Mouse (Mus musculus) neural tube, embryonic 15.5 days (tissue): ENCODE data around the gene Tmem59l. TPM values are rescaled to one million over a fixed set of nuclear protein-coding genes. Genes with fewer than 3 reads are reported as not detected.

ENCODE experiments used
- ATAC-seq: fragments of 200-750 bp; cut with Nextera tagmentation; 2 replicates; pipeline ENCODE4 v1.8.0; 2017; ENCODE audit warnings: mild to moderate bottlenecking, moderate TSS enrichment, moderate library complexity; ENCODE audit not compliant: low FRiP score
- H3K27ac ChIP-seq: fragments of 300-500 bp; sonication (generic); replicated peaks from 2 replicates; pipeline ENCODE4 v1.5.1; 2015; ENCODE audit warnings: mild to moderate bottlenecking, inconsistent platforms
- H3K27me3 ChIP-seq: fragments of 300-500 bp; sonication (generic); replicated peaks from 2 replicates; pipeline ENCODE4 v1.6.1; 2015; ENCODE audit warnings: inconsistent platforms
- H3K36me3 ChIP-seq: fragments of 300-500 bp; sonication (generic); 2 replicates; pipeline ENCODE4 v1.6.1; 2015; ENCODE audit warnings: inconsistent platforms
- H3K4me1 ChIP-seq: fragments of 300-500 bp; sonication (generic); 2 replicates; pipeline ENCODE4 v1.6.1; 2015; ENCODE audit warnings: inconsistent platforms
- H3K4me2 ChIP-seq: fragments of 300-500 bp; sonication (generic); 2 replicates; pipeline ENCODE4 v1.6.1; 2015; ENCODE audit warnings: inconsistent platforms, mild to moderate bottlenecking, moderate library complexity
- H3K4me3 ChIP-seq: fragments of 300-500 bp; sonication (generic); replicated peaks from 2 replicates; pipeline ENCODE4 v1.5.1; 2015; ENCODE audit warnings: mild to moderate bottlenecking, inconsistent platforms
- H3K9ac ChIP-seq: fragments of 300-500 bp; sonication (generic); replicated peaks from 2 replicates; pipeline ENCODE4 v1.6.1; 2015; ENCODE audit warnings: mild to moderate bottlenecking, inconsistent platforms
- H3K9me3 ChIP-seq: fragments of 300-500 bp; sonication (generic); replicated peaks from 2 replicates; pipeline ENCODE4 v1.6.1; 2016; ENCODE audit warnings: inconsistent platforms
- WGBS: fragments of 180-500 bp; shearing (Covaris S2); methylation state at CpG from one replicate; pipeline ENCODE4 v1.1.7; 2015; ENCODE audit warnings: mixed read lengths; 5-methylcytosine and 5-hydroxymethylcytosine counted together
- polyA plus RNA-seq: library from polyadenylated mRNA; unstranded; fragments of >200 nt; fragmentation: Nextera tagmentation; extraction: Ambion mirVana; gene quantifications from 2 replicates; pipeline ENCODE4 v1.2.1, GENCODE M21; 2015

Gene Tmem59l
- polyA plus RNA-seq, 1 experiment from 2014 or later = 188 TPM

DNA sequence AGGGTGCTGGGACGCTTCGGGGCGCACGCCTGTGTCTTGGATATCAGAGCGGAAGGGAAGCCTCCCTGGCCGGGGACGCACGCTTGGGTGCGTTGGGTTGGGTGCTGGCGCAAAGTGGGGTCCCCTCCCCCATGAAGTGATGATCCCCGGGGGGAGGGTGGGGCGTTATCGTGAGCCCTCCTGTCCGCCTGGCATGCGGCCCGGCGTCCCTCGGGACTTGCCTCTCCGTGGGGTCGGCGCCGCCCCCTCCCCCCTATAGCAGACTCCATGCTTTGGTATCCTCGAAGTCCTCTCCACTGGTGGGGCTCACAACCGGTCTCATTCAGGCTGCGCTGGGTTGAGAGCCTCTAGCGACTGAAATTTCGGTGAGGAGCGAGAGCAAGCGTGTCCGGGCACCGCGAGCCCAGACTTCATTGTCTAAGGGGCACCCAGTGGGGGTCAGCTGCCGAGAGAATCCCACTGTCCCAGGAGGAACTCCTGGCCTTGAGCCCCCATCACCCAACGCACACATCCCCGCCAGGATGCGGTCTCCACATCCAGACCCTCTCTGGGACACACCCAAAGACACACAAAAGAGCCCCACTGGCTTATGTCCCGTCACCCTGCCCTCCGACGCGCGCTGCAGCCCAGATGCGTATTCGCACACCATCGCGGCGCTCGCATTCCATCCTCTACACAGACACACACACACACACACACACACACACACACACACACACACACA lies 6.7 kb upstream of the Tmem59l start:
- Histone ChIP-seq H3K4me2 (peak overlapping the region; percentile 63), H3K27ac (no peak overlapping the region), H3K27me3 (peaks cover 99% of the 10 kb centered on the region), H3K36me3 (no peaks in the 10 kb centered on the region), H3K4me3 (peak overlapping the region; percentile 35), H3K4me1 (peaks cover 52% of the 10 kb centered on the region), H3K9me3 (no peaks in the 10 kb centered on the region), H3K9ac (0 out of 2 replicates have a peak overlapping the region, but pooled peaks have one; percentile 17)
- ATAC-seq = no peak
- 1% methylated on average over 44 of the region's 47 CpGs for WGBS

DNA sequence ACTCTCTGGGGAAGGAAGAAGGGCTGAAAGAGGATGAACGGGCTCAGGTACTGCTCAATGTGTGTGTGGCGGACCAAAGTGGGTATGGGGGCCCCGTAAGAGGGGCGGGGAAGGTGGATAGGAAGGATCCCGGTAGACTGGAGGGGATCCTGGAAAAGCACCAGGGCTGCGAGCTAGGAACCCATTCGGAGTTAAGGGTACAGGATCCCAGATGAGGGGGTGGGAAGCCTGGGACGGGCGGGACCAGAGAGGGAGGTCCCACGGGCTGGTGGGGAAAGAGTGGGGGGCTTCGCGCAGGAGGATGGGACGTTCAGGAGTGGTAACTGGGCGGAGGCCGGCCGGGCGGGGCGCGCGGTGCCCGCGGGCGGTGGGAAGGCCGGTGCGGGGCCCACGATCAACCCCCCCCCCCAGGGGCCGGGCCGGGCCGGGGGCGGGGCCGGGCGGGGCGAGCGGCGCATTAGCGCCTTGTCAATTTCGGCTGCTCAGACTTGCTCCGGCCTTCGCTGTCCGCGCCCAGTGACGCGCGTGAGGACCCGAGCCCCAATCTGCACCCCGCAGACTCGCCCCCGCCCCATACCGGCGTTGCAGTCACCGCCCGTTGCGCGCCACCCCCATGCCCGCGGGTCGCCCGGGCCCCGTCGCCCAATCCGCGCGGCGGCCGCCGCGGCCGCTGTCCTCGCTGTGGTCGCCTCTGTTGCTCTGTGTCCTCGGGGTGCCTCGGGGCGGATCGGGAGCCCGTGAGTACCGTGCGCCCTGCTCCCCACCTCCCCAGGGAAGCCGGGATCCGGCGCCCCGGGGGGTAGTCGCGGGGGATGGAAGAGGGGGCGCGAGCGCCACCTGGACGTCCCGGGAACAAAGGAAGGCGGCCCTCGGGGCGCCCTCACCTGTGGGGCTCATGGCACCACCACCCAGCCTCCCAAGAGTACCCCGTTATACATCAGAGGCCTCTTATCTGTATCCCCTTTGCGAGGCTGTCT lies 5.8 kb upstream of the Tmem59l start, which contains the start of gene Crlf1:
TSS of gene Crlf1 (plus strand) at position 495 of the 977 bp plus-strand sequence.
- peak within 1 kb of the TSS; percentile 26 for H3K9ac ChIP-seq
- H3K9me3 ChIP-seq = no peaks in the 10 kb centered on the region
- H3K4me2 ChIP-seq = peak within 1 kb of the TSS; percentile 63
- peak within 1 kb of the TSS; percentile 35 for H3K4me3 ChIP-seq
- H3K27ac ChIP-seq = no peak within 1 kb of the TSS
- peaks cover 99% of the 10 kb centered on the region for H3K27me3 ChIP-seq
- H3K4me1 ChIP-seq = peaks cover 61% of the 10 kb centered on the region
- no peak for ATAC-seq
- under 1% methylated on average over 55 of the region's 93 CpGs for whole genome bisulfite sequencing
- no peaks in the 10 kb centered on the region for H3K36me3 ChIP-seq

DNA sequence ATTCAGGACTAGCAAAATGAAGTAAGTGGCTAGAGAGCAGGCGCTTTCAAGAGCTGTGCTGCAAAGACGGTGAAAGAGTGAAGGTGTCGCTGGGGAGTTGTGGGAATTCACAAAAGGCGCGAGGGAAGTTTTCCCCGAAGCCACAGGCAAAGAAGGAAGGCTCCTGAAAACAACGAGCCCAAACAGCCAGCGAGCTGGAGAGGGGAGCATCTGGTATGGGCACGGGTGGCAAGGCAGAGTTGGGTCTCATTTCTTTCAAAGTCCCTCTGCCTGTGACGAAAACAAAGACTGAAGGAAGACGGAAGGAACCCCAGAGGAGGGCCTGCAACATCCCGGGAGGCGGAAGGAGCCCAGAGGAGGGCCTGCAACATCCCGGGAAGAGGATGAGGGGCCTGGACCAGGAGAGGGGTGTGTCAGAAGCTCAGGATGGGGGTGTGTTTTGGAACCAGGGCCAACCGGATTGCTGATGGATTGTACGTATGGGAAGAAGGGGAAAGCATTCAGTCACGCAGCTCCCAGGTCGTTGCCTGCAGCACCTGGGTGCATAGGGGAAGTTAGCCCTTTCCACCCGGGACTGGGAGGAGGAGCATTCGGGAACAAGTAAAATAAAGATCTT lies 3.8 kb upstream of the Tmem59l start:
- Histone ChIP-seq H3K4me2 (no peak overlapping the region), H3K4me3 (no peak overlapping the region), H3K4me1 (peaks cover 76% of the 10 kb centered on the region), H3K27ac (no peak overlapping the region), H3K27me3 (peaks cover 93% of the 10 kb centered on the region), H3K36me3 (no peaks in the 10 kb centered on the region), H3K9me3 (no peaks in the 10 kb centered on the region), H3K9ac (no peak overlapping the region)
- ATAC-seq = no peak
- WGBS = 1% methylated on average over 20 of the region's 20 CpGs

DNA sequence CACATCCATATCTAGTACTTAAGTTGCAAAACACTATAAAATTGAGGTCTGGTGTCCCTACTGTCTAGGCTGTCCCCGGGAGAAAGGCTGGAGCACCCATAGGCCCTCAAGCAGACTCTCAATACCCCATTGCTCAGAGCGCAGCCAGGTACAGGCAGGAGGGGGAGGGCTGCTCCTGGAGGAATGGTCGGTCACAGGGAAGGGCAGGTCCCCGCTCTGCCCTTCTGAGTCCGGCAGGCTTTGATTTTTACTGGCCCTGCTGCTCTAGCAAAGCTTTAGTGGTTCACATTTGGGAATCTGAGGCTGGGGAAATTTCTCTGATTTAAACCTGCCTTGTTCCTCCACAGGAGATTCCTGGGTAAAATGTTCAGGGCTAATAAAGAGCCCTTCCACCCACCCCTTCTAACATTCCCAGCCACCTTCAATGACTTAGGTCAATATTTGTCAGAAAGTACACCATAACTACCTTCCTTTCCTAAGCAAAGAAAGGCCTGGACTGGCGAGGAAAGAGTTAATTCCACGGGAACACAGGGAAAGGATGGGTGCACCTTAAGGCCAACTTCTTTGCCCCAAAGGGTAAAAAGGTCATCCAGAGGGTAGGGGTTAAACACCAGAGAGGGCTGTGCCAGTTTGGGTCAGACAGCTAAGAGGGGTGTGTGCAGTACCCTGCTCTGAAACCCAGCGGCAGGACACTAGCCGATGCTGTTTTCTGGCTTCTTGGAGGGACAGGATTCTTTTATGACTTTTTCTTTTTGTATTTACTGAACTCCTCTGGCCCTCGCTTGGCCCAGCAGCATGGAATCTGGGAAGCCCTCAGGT lies 3.1 kb upstream of the Tmem59l start:
- H3K4me1 ChIP-seq = peaks cover 73% of the 10 kb centered on the region
- ATAC-seq = no peak
- 11% methylated on average over 10 of the region's 10 CpGs for WGBS
- H3K27me3 ChIP-seq = peaks cover 93% of the 10 kb centered on the region
- H3K36me3 ChIP-seq = no peaks in the 10 kb centered on the region; the same call in 1 of the 2 replicates
- H3K27ac ChIP-seq = no peak overlapping the region
- no peak overlapping the region for H3K9ac ChIP-seq
- H3K9me3 ChIP-seq = no peaks in the 10 kb centered on the region
- H3K4me3 ChIP-seq = no peak overlapping the region
- H3K4me2 ChIP-seq = no peak overlapping the region

DNA sequence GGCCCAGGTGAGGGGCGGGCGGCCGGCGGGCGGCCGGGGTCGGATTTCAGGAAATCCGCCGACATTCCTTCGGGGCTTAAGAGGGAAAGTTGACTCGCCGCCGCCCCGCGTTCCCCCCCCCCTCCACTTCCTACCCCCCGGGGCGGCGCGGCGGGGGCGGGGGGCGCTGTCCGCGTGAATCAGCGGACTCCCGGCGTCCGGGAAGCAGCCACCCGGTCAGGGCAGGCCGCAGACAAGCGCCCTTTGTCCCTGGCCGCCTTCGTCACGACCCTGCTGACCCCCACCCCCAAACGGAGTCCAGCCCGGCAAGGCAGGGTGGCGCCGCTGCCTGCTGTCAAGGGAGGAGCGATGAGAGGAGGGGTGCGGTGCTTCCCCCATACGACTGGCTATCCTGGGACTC lies 2.4 kb upstream of the Tmem59l start:
- Histone ChIP-seq H3K4me2 (peak overlapping the region; percentile 45), H3K9ac (no peak overlapping the region), H3K27ac (no peak overlapping the region), H3K4me1 (peaks cover 67% of the 10 kb centered on the region), H3K27me3 (peaks cover 93% of the 10 kb centered on the region), H3K9me3 (no peaks in the 10 kb centered on the region), H3K36me3 (no peaks in the 10 kb centered on the region; the same call in 1 of the 2 replicates), H3K4me3 (peak overlapping the region; percentile 17; the same call in 1 of the 2 replicates)
- under 1% methylated on average over 24 of the region's 41 CpGs for WGBS
- no peak for ATAC-seq

- Histone ChIP-seq H3K4me3 (peak overlapping the region; percentile 27; the same call in 1 of the 2 replicates), H3K27me3 (peaks cover 93% of the 10 kb centered on the region), H3K4me2 (peak overlapping the region; percentile 71), H3K9me3 (no peaks in the 10 kb centered on the region), H3K27ac (no peak overlapping the region), H3K4me1 (peaks cover 61% of the 10 kb centered on the region), H3K9ac (no peak overlapping the region), H3K36me3 (peaks cover 5% of the 10 kb centered on the region; the same call in 1 of the 2 replicates)
- ATAC-seq = no peak
- whole genome bisulfite sequencing = 1% methylated on average over 14 of the region's 14 CpGs
Observed at GRCm38 (mm10) chr8:70488931-70489470, 1.8 kb upstream of the Tmem59l start.

GRCm38 (mm10) chr8:70487993-70488796 lies 1.0 kb upstream of the Tmem59l start:
- peaks cover 90% of the 10 kb centered on the region for H3K27me3 ChIP-seq
- H3K9ac ChIP-seq = peak overlapping the region; percentile 23; the same call in 1 of the 2 replicates
- peaks cover 53% of the 10 kb centered on the region for H3K4me1 ChIP-seq
- no peak overlapping the region for H3K27ac ChIP-seq
- no peaks in the 10 kb centered on the region for H3K9me3 ChIP-seq
- peak overlapping the region; percentile 27 for H3K4me3 ChIP-seq
- H3K4me2 ChIP-seq = peak overlapping the region; percentile 71
- no peak for ATAC-seq
- WGBS = 4% methylated on average over 55 of the region's 55 CpGs
- peaks cover 8% of the 10 kb centered on the region; the same call in 1 of the 2 replicates for H3K36me3 ChIP-seq

DNA sequence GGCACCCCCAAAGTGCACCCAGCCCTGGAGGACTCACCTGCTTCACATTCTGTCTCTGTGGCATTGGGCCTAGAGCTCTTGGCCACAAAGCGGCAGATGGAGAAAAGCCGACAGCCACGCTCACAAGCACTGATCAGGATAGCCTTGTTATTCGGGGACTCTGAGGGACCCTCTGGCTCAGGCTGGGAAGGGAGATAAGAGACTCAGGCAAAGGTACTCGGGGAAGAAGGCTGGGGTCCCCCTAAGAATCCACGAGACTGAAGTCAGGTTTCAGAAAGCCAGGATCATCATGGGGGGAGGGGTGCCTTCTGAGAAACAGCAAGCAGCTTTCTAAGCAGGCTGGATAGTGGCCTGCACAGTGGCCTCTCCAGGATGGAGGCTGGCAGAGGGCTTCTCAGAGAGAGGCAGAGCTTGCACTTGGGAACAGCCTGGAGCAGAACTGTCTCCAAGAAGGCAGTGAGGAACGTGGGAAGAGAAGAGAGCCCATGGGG lies 922 bp downstream of the Tmem59l start:
- Histone ChIP-seq H3K27me3 (peaks cover 73% of the 10 kb centered on the region), H3K9ac (peak overlapping the region; percentile 77), H3K9me3 (no peaks in the 10 kb centered on the region), H3K4me2 (peak overlapping the region; percentile 71), H3K4me3 (peak overlapping the region; percentile 66), H3K4me1 (peaks cover 37% of the 10 kb centered on the region), H3K27ac (no peak overlapping the region), H3K36me3 (peaks cover 8% of the 10 kb centered on the region; the same call in 1 of the 2 replicates)
- no peak; the same call in 1 of the 2 replicates for ATAC-seq
- 58% methylated on average over 7 of the region's 7 CpGs for WGBS

DNA sequence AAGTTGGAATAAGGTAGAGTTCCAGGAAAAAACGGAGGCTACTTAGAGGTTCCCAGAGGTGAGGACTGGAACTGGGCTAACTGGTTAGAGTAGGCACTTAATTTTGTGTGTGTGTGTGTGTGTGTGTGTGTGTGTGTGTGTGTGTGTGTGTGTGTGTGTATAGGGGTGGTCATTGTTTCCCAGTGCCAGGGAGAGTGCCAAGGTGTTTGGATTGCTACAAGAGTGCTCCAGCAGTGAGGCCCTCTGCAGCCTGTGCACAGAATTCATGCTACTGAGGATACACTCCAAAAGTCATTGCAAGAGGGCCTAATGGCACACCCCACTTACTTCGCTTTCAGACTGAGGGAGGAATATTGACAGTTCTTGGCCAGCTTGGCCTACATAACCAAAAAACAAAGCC lies 4.2 kb downstream of the Tmem59l start:
- Histone ChIP-seq H3K9me3 (no peaks in the 10 kb centered on the region), H3K4me2 (no peak overlapping the region), H3K27ac (no peak overlapping the region), H3K4me1 (peaks cover 19% of the 10 kb centered on the region), H3K36me3 (peaks cover 8% of the 10 kb centered on the region; the same call in 1 of the 2 replicates), H3K27me3 (peaks cover 47% of the 10 kb centered on the region), H3K9ac (no peak overlapping the region), H3K4me3 (no peak overlapping the region)
- WGBS = 71% methylated on average over 2 of the region's 2 CpGs
- ATAC-seq = no peak

DNA sequence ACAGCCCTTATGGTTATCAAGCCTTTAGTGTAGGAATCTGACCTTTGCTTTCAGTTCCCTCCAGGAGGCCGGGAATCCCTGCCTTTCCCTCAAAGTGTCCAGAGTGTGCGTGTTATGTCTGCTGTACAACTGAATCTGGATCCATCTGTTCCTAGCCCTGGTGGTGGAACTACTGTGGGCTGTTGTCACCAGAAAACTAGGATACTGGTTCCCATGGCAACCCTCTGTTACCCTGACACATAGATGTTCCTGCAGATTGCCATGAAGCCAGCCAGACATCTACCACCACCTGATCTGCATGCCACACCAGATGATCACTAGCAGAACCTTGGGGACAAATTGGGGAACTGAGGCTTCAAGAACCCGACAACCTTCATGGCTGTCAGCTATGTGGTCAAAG lies 5.2 kb downstream of the Tmem59l start:
- no peak overlapping the region for H3K4me2 ChIP-seq
- peaks cover 8% of the 10 kb centered on the region; the same call in 1 of the 2 replicates for H3K36me3 ChIP-seq
- H3K27ac ChIP-seq = no peak overlapping the region
- H3K4me1 ChIP-seq = peaks cover 23% of the 10 kb centered on the region
- no peak for ATAC-seq
- no peak overlapping the region for H3K9ac ChIP-seq
- H3K4me3 ChIP-seq = no peak overlapping the region
- 77% methylated on average over 3 of the region's 3 CpGs for WGBS
- H3K27me3 ChIP-seq = peaks cover 43% of the 10 kb centered on the region
- no peaks in the 10 kb centered on the region for H3K9me3 ChIP-seq
